Mouse (Mus musculus) midbrain, embryonic 12.5 days (tissue): ENCODE measurements at regions not wholly inside any gene's neighbourhood (a gene's known extent, or its start where the extent isn't known, plus 50 kb on each side); places are given as distances from the start of the nearest gene placed in this dataset.

Experiments
- ATAC-seq: fragments of 200-750 bp; cut with Nextera tagmentation; 2 replicates; pipeline ENCODE4 v1.8.0; 2017; ENCODE audit warnings: low read depth, moderate TSS enrichment, moderate library complexity; ENCODE audit not compliant: low FRiP score
- H3K27ac ChIP-seq: fragments of 300-500 bp; sonication (generic); replicated peaks from 2 replicates; pipeline ENCODE4 v1.5.1; 2016; ENCODE audit warnings: mild to moderate bottlenecking
- H3K27me3 ChIP-seq: fragments of 300-500 bp; sonication (generic); 2 replicates; pipeline ENCODE4 v1.6.1; 2016; ENCODE audit warnings: mild to moderate bottlenecking
- H3K36me3 ChIP-seq: fragments of 300-500 bp; sonication (generic); 2 replicates; pipeline ENCODE4 v1.6.1; 2016
- H3K4me1 ChIP-seq: fragments of 300-500 bp; sonication (generic); 2 replicates; pipeline ENCODE4 v1.6.1; 2016
- H3K4me2 ChIP-seq: fragments of 300-500 bp; sonication (generic); replicated peaks from 2 replicates; pipeline ENCODE4 v1.6.1; 2016; ENCODE audit warnings: mild to moderate bottlenecking, moderate library complexity
- H3K4me3 ChIP-seq: fragments of 300-500 bp; sonication (generic); 2 replicates; pipeline ENCODE4 v1.5.1; 2016; ENCODE audit warnings: mild to moderate bottlenecking
- H3K9ac ChIP-seq: fragments of 300-500 bp; sonication (generic); replicated peaks from 2 replicates; pipeline ENCODE4 v1.6.1; 2016; ENCODE audit warnings: mild to moderate bottlenecking, moderate library complexity
- H3K9me3 ChIP-seq: fragments of 300-500 bp; sonication (generic); 2 replicates; pipeline ENCODE4 v1.6.1; 2016; ENCODE audit warnings: mild to moderate bottlenecking
- WGBS: fragments of 180-500 bp; shearing (Covaris S2); methylation state at CpG from one replicate; pipeline ENCODE4 v1.1.7; 2016; 5-methylcytosine and 5-hydroxymethylcytosine counted together

- Histone ChIP-seq H3K4me2 (no peak overlapping the region), H3K36me3 (no peaks in the 10 kb centered on the region), H3K4me3 (no peak overlapping the region), H3K4me1 (no peaks in the 10 kb centered on the region), H3K27ac (no peak overlapping the region), H3K27me3 (no peaks in the 10 kb centered on the region), H3K9me3 (no peaks in the 10 kb centered on the region), H3K9ac (no peak overlapping the region)
- 83% methylated on average over 14 of the region's 14 CpGs for WGBS
- no peak for ATAC-seq
These were observed 122.0 kb downstream of the Anxa2 start for GRCm38 (mm10) chr9:69575386-69575785.

GRCm38 (mm10) chr9:69568631-69569230 is 115.3 kb downstream of the Anxa2 start:
- Histone ChIP-seq H3K4me1 (no peaks in the 10 kb centered on the region), H3K4me2 (no peak overlapping the region), H3K9me3 (no peaks in the 10 kb centered on the region), H3K27me3 (no peaks in the 10 kb centered on the region), H3K27ac (no peak overlapping the region), H3K9ac (no peak overlapping the region), H3K36me3 (no peaks in the 10 kb centered on the region), H3K4me3 (no peak overlapping the region)
- 73% methylated on average over 13 of the region's 13 CpGs for WGBS
- ATAC-seq, result no peak

DNA sequence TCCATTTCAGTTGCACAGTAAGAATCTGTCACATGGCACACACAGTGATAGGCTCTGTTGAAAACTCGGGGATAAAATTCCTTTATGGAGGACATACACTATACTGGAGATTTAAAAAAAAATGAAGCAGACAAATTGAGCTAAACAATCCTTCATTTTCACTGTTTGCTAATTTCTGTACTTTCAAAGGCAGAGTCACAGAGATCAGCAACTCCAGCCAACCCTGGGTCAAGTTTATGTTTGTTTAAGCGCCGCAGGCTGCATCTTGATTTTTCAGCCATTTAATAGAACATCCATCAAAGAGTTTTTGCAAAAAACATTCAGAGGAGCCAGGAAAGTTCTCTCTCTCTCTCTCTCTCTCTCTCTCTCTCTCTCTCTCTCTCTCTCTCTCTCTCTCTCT is 114.8 kb downstream of the Anxa2 start:
- no peak overlapping the region for H3K9ac ChIP-seq
- no peaks in the 10 kb centered on the region for H3K36me3 ChIP-seq
- H3K4me2 ChIP-seq, result no peak overlapping the region
- no peak overlapping the region for H3K4me3 ChIP-seq
- no peak for ATAC-seq
- no peaks in the 10 kb centered on the region for H3K4me1 ChIP-seq
- no peaks in the 10 kb centered on the region for H3K27me3 ChIP-seq
- no peaks in the 10 kb centered on the region for H3K9me3 ChIP-seq
- no peak overlapping the region for H3K27ac ChIP-seq
- WGBS, result 74% methylated on average over 3 of the region's 3 CpGs

- ATAC-seq, result no peak
- WGBS, result 92% methylated on average over 6 of the region's 6 CpGs
- no peak overlapping the region for H3K4me2 ChIP-seq
- H3K27ac ChIP-seq, result no peak overlapping the region
- H3K4me3 ChIP-seq, result no peak overlapping the region
- H3K9ac ChIP-seq, result no peak overlapping the region
- H3K27me3 ChIP-seq, result no peaks in the 10 kb centered on the region
- H3K36me3 ChIP-seq, result no peaks in the 10 kb centered on the region
- no peaks in the 10 kb centered on the region for H3K9me3 ChIP-seq
- H3K4me1 ChIP-seq, result no peaks in the 10 kb centered on the region
These were observed 113.6 kb downstream of the Anxa2 start for GRCm38 (mm10) chr9:69566996-69567395.

GRCm38 (mm10) chr9:69543241-69543640 is 89.8 kb downstream of the Anxa2 start:
- WGBS, result 84% methylated on average over 5 of the region's 5 CpGs
- H3K36me3 ChIP-seq, result no peaks in the 10 kb centered on the region

More at GRCm38 (mm10) chr9:69543241-69543640, 89.8 kb downstream of the Anxa2 start:
- Histone ChIP-seq H3K27me3 (no peaks in the 10 kb centered on the region), H3K4me2 (no peak overlapping the region), H3K4me1 (no peaks in the 10 kb centered on the region), H3K9me3 (no peaks in the 10 kb centered on the region), H3K27ac (no peak overlapping the region), H3K4me3 (no peak overlapping the region), H3K9ac (no peak overlapping the region)
- no peak for ATAC-seq
